Mouse (Mus musculus) ES-Bruce4 (cell line): ENCODE measurements around the gene Shroom1.

ENCODE experiments used
- CTCF ChIP-seq: IDR thresholded peaks from one replicate; pipeline ENCODE4 v1.8.1; 2011; ENCODE audit warnings: low read depth, low read length
- POLR2A ChIP-seq: IDR thresholded peaks from one replicate; pipeline ENCODE4 v1.8.1; 2011; ENCODE audit warnings: low read length; ENCODE audit not compliant: insufficient read depth

DNA sequence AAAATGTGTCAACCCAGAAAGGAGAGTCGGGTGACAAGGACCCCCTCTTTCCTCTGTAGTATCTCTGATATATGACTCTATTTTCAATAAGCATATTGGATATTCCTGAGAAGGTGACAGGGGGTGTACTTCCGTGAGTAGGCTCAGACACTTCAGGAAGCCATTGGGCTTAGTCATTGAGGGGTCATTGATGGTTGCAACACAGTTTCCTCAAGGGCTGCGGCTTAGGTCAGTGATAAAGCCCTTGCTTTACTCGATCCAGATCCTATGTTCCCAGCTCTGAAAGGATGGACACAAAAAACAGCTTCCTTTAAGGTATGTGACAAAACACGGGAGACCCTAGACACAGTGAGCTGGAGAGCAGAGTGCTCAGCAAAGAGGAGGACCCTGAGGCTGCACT, 46.7 kb downstream of the Shroom1 start:
- TF ChIP-seq CTCF (no peak), POLR2A (no peak)
